Mouse (Mus musculus) embryonic facial prominence, embryonic 10.5 days (tissue): ENCODE measurements around the gene Armc5. TPM values are rescaled to one million over a fixed set of nuclear protein-coding genes. Genes with fewer than 3 reads are reported as not detected.
A peak's percentile ranks its signal among the peaks of the same experiment; 100 is the strongest.

Experiments
- DNase-seq: peaks from one replicate; pipeline ENCODE4 v3.0.0-alpha.2; 2017; ENCODE audit warnings: low spot score
- H3K27ac ChIP-seq: fragments of 300-500 bp; sonication (generic); replicated peaks from 2 replicates; pipeline ENCODE4 v1.5.1; 2016; ENCODE audit warnings: mild to moderate bottlenecking
- H3K27me3 ChIP-seq: fragments of 300-500 bp; sonication (generic); replicated peaks from 2 replicates; pipeline ENCODE4 v1.6.1; 2016; ENCODE audit warnings: low read depth, mild to moderate bottlenecking; ENCODE audit not compliant: poor library complexity, severe bottlenecking
- H3K36me3 ChIP-seq: fragments of 300-500 bp; sonication (generic); replicated peaks from 2 replicates; pipeline ENCODE4 v1.6.1; 2016; ENCODE audit warnings: mild to moderate bottlenecking, moderate library complexity
- H3K4me1 ChIP-seq: fragments of 300-500 bp; sonication (generic); 2 replicates; pipeline ENCODE4 v1.6.1; 2016
- H3K4me3 ChIP-seq: fragments of 300-500 bp; sonication (generic); 2 replicates; pipeline ENCODE4 v1.5.1; 2016; ENCODE audit warnings: mild to moderate bottlenecking, moderate library complexity
- H3K9me3 ChIP-seq: fragments of 300-500 bp; sonication (generic); 2 replicates; pipeline ENCODE4 v1.6.1; 2016; ENCODE audit warnings: mild to moderate bottlenecking
- WGBS: fragments of 180-500 bp; shearing (Covaris S2); methylation state at CpG from one replicate; pipeline ENCODE4 v1.1.7; 2016; 5-methylcytosine and 5-hydroxymethylcytosine counted together
- microRNA-seq: library from miRNA; unstranded; fragments of <30 nt; microRNA quantifications from one replicate; pipeline ENCODE4, GENCODE M21; 2017
- polyA plus RNA-seq: library from polyadenylated mRNA; unstranded; fragments of >200 nt; fragmentation: Nextera tagmentation; extraction: Ambion mirVana; gene quantifications from 2 replicates; pipeline ENCODE4 v1.2.1, GENCODE M21; 2016

Gene Armc5
- polyA plus RNA-seq, 1 experiment from 2014 or later, result 17.5 TPM

GRCm38 (mm10) chr7:128276051-128276450 lies 38.9 kb downstream of the Armc5 start:
- H3K27ac ChIP-seq, result no peak overlapping the region
- H3K4me3 ChIP-seq, result no peak overlapping the region
- DNase-seq, result no peak
- peaks cover 23% of the 10 kb centered on the region for H3K27me3 ChIP-seq
- H3K4me1 ChIP-seq, result peaks cover 5% of the 10 kb centered on the region; the same call in 1 of the 2 replicates
- peaks cover 88% of the 10 kb centered on the region for H3K36me3 ChIP-seq
- no peaks in the 10 kb centered on the region for H3K9me3 ChIP-seq
- WGBS, result 96% methylated on average over 6 of the region's 6 CpGs

DNA sequence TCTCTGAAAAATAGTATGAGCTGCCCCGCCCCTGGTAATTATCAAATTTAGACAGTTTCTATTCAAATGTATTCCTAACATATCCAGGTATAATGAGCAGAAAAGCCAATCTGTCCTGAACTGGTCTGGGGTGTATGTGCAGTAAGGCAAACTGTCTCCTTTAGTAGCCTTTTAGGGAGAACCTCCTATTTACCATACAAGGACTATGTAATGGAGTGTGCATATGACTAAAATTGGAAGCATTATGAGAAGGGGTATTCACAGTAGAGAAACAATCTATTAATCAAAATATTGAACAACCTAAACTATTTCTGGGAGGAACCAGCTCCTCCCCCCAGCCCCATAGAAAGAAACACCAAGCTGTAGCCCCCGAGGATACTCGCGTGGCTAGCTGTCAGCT lies 42.6 kb downstream of the Armc5 start:
- H3K27ac ChIP-seq, result no peak overlapping the region
- H3K36me3 ChIP-seq, result peaks cover 59% of the 10 kb centered on the region
- 94% methylated on average over 4 of the region's 4 CpGs for WGBS
- no peak overlapping the region for H3K4me3 ChIP-seq
- peaks cover 26% of the 10 kb centered on the region for H3K4me1 ChIP-seq
- no peaks in the 10 kb centered on the region for H3K9me3 ChIP-seq
- H3K27me3 ChIP-seq, result peaks cover 23% of the 10 kb centered on the region
- no peak for DNase-seq

GRCm38 (mm10) chr7:128281765-128282164 lies 44.6 kb downstream of the Armc5 start:
- Histone ChIP-seq H3K4me1 (peaks cover 30% of the 10 kb centered on the region), H3K27ac (no peak overlapping the region), H3K27me3 (peaks cover 35% of the 10 kb centered on the region), H3K9me3 (no peaks in the 10 kb centered on the region), H3K4me3 (no peak overlapping the region), H3K36me3 (peaks cover 52% of the 10 kb centered on the region)
- 90% methylated on average over 11 of the region's 11 CpGs for WGBS
- DNase-seq, result no peak

DNA sequence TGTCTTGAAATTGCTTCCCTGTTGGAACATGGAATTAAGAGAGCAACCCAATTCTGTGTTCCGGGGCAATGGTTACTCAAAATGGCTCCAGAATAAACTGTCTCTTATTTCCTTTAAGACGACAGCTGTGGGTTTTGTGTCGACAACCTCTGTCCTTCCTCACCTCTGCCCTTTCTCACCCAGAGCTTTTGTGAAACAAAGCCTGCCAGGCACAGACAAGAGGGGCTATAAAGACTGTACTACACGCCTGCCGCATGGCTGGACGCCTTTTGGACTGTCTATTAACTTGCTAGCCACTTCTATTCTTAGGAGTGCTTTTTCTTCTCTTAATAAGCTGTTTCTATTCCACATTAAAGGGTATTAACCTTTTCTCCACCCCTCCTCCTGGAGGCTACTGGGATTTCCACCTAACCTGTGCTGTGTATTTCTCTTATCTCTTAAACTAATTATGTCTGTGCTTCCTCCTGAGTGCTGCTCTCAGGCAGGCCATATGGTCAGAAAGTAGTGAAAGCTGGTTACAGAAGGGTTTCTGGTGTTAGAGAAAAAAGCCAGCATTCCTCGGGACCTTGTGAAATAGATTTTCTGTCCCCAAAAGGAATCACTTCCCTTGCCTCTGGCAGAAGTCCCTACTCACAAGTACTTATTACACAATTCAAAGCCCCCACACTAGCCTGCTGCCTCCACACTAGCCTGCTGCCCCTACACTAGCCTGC lies 45.5 kb downstream of the Armc5 start:
- Histone ChIP-seq H3K27me3 (peaks cover 41% of the 10 kb centered on the region), H3K4me3 (no peak overlapping the region), H3K4me1 (peaks cover 28% of the 10 kb centered on the region), H3K36me3 (peaks cover 55% of the 10 kb centered on the region), H3K27ac (peak overlapping the region; percentile 59), H3K9me3 (no peaks in the 10 kb centered on the region)
- DNase-seq, result peak; percentile 40
- 18% methylated on average over 7 of the region's 7 CpGs for WGBS

DNA sequence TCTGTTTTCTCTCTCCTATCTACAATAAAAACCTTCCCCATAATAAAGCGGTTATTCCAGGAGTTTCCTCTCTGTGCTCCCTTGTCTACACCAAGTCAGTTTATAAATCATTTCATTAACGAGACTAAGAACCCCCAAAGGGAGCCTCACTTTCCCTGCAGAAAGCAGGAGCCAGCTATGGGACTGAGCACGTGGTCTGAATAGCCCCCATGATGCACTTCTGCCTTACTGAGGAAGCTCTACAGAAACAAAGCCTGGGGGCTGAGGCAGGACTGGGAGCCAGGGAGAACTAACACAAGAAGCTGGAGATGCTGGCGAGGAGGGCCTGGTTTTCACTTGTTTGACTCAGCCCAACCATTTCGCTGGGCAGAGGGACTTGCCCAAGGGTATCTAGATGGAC lies 46.9 kb downstream of the Armc5 start:
- H3K9me3 ChIP-seq, result no peaks in the 10 kb centered on the region
- peaks cover 63% of the 10 kb centered on the region for H3K36me3 ChIP-seq
- DNase-seq, result no peak
- WGBS, result 65% methylated on average over 5 of the region's 5 CpGs
- H3K4me1 ChIP-seq, result peaks cover 32% of the 10 kb centered on the region
- H3K27ac ChIP-seq, result peak overlapping the region; percentile 59; the same call in 1 of the 2 replicates
- H3K4me3 ChIP-seq, result no peak overlapping the region
- H3K27me3 ChIP-seq, result peaks cover 36% of the 10 kb centered on the region

DNA sequence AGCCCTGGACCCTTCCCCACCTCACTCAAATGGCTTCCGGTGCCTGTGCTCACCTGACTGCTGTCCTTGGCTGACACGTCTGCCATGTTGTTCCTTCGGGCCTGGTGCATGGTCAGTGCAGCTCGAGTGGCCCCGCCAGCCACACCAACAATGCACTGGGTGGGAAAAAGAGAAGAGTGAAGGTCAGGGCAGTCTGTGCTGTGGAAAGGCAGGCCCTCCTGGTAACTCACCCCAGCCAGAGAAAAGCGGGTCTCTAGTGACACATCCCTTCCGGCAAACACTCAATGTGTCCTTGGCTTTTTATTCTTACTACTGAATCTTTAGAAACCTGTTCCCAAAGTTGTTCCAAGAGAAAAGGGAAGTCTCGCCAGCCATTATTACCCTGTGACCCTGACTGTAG lies 47.9 kb downstream of the Armc5 start:
- peaks cover 42% of the 10 kb centered on the region for H3K4me1 ChIP-seq
- peaks cover 56% of the 10 kb centered on the region for H3K36me3 ChIP-seq
- no peaks in the 10 kb centered on the region for H3K9me3 ChIP-seq
- DNase-seq, result no peak
- peaks cover 28% of the 10 kb centered on the region for H3K27me3 ChIP-seq
- 85% methylated on average over 8 of the region's 8 CpGs for WGBS
- H3K4me3 ChIP-seq, result no peak overlapping the region
- H3K27ac ChIP-seq, result no peak overlapping the region

DNA sequence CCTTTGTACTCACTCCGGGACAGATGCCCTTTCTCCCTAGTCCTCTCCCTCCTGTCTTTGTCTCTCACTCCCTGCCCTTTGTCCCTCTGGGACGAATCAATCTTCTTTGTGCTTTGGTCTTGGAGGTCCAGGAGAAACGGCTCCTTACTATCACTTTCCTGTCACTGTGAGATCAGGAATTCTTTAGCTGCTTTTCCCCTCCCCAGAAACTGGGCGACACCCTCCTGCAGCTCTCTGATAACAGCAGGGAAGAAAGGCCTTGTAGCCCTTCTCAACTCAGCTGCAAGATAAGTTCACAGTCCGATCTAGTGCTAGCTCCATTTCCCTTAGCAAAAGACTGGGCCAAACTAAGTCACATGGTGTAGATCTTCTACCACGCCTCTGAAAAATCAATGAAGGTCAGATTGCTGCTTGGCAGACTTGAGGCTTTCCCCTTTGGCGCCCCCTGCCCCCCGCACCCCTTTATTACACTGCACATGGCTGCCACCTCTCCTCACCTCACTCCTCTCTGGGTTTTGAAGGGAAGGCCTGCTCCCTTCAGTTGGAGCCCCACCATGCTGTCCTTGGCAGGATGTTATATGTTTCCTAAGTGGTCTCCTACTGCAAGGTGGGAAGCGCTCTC lies 51.9 kb downstream of the Armc5 start:
- H3K4me1 ChIP-seq, result peaks cover 23% of the 10 kb centered on the region
- no peaks in the 10 kb centered on the region for H3K9me3 ChIP-seq
- H3K4me3 ChIP-seq, result no peak overlapping the region
- WGBS, result 32% methylated on average over 9 of the region's 9 CpGs
- peak; percentile 61 for DNase-seq
- peaks cover 18% of the 10 kb centered on the region for H3K27me3 ChIP-seq
- peaks cover 73% of the 10 kb centered on the region for H3K36me3 ChIP-seq
- peak overlapping the region; percentile 65 for H3K27ac ChIP-seq

Small RNA genes within 50 kb of the gene (microRNA-seq; reads per million reads assigned to microRNA genes)
- gene Mir3103, result not detected

Other genes starting within 250 kb of the Armc5 start
- gene Pycard, start 243.5 kb upstream of the Armc5 start, polyA plus RNA-seq, result 5.8 and 6.2 TPM in 2 replicates
- gene Trim72, start 233.4 kb upstream of the Armc5 start, polyA plus RNA-seq, result not detected in 2 replicates
- gene Itgam, start 174.7 kb upstream of the Armc5 start, polyA plus RNA-seq, result 0.50 and 0.52 TPM in 2 replicates
- not detected in 2 replicates for gene Gm49368, start 174.7 kb upstream of the Armc5 start, polyA plus RNA-seq
- gene Itgax, start 107.8 kb upstream of the Armc5 start, polyA plus RNA-seq, result not detected in 2 replicates
- not detected in 2 replicates for gene Itgad, start 83.0 kb upstream of the Armc5 start, polyA plus RNA-seq
- gene Cox6a2, start 31.0 kb upstream of the Armc5 start, polyA plus RNA-seq, result 0.39 TPM in 1 of 2 replicates, not detected in the other
- 9.2 and 10.4 TPM in 2 replicates for gene 9130023H24Rik, start 689 bp downstream of the Armc5 start, polyA plus RNA-seq
- gene Tgfb1i1, start 9.5 kb downstream of the Armc5 start, polyA plus RNA-seq, result 23.6 and 25.3 TPM in 2 replicates
- 0.10 and 0.28 TPM in 2 replicates for gene Slc5a2, start 28.3 kb downstream of the Armc5 start, polyA plus RNA-seq
- gene BC017158, start 60.8 kb downstream of the Armc5 start, polyA plus RNA-seq, result 24.6 and 27.3 TPM in 2 replicates
- gene Rgs10, start 181.4 kb downstream of the Armc5 start, polyA plus RNA-seq, result 4.1 and 8.2 TPM in 2 replicates
- 25.3 and 27.0 TPM in 2 replicates for gene Tial1, start 224.4 kb downstream of the Armc5 start, polyA plus RNA-seq